ENCODE assay signal across 30 mouse cellular contexts in the genomic region with DNA sequence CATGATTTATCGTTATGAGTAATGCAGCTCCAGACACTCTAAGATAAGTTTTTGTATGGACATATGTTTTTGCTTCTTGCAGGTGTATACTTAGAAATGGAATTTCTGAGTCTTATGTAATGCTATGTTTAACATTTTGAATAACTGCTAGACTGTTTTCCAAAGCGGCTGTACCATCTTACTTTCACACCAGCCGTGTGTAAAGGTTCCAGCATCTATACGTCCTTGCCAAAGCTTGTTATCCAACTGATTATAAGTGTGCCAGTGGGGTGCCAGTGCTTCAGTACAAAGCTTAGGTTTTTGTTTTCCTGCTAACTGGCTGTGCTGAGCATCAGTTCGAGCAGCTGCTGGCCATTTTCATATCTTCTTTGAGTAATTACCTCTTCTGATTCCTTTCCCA. TPM values are rescaled to one million over a fixed set of nuclear protein-coding genes. Genes with fewer than 3 reads are reported as not detected.
DNase-seq lines count a peak whose midpoint lies in the region; ATAC-seq and TF ChIP-seq lines count a peak whose summit lies in the region.
"Had no signal": no experiment of that assay in that cellular context is flagged by ENCODE, and none has a peak within 500 bp of the region (broad histone marks: within the 10 kb centered on the region; RNA-seq: fewer than 3 reads in every experiment).

No protein-coding gene starts in this region.

- no peaks in the 10 kb centered on the region for H3K36me3 ChIP-seq in forebrain, postnatal 0 days (ENCODE audit: insufficient read depth)
- no peaks in the 10 kb centered on the region for H3K36me3 ChIP-seq in forebrain, embryonic 11.5 days (ENCODE audit: control insufficient read depth, insufficient read depth, low read length)
- H3K36me3 ChIP-seq: embryonic facial prominence, embryonic 10.5 days; embryonic facial prominence, embryonic 13.5 days; forebrain, embryonic 15.5 days; G1E; heart, embryonic 10.5 days; heart, embryonic 13.5 days; hindbrain, embryonic 15.5 days had no signal

- H3K27ac ChIP-seq in forebrain, postnatal 0 days (ENCODE audit: low read depth, low read length) = no peak overlapping the region
- H3K27ac ChIP-seq in forebrain, embryonic 11.5 days (ENCODE audit: low read depth, low read length) = no peak overlapping the region
- H3K27ac ChIP-seq: embryonic facial prominence, embryonic 10.5 days; embryonic facial prominence, embryonic 13.5 days; forebrain, embryonic 15.5 days; heart, adult 2 months; heart, embryonic 10.5 days; heart, embryonic 13.5 days; hindbrain, embryonic 15.5 days had no signal

- peak; percentile 19 for DNase-seq in forebrain, postnatal 0 days
- DNase-seq in forebrain, embryonic 11.5 days (ENCODE audit: low spot score) = no peak
- peak; percentile 25 for DNase-seq in layer of hippocampus, adult 9-11 months
- no peak for DNase-seq in layer of hippocampus, postnatal 10 days (ENCODE audit: low spot score in 2 of 2)
- peak; percentile 64 for DNase-seq in brain, adult 2 months (ENCODE audit: low read depth, low spot score)
- peak; percentile 53 for DNase-seq in telencephalon, adult 2 months (ENCODE audit: low read depth, low spot score)
- no peak for DNase-seq in ovary, postnatal 10 days (ENCODE audit: low spot score)
- DNase-seq: adrenal gland, postnatal 10 days; adrenal gland, postnatal 36 days; B cell, adult 2 months; cerebellum, adult 11-12 months; cerebellum, adult 8-10 months; cerebellum, postnatal 10 days; cerebellum, postnatal 36 days; embryo, embryonic 11 days; gastrocnemius, postnatal 10 days; gastrocnemius, postnatal 36 days; heart, adult 2 months; heart, postnatal 14 days; heart, postnatal 4 days had no signal

- no peak overlapping the region for H3K9ac ChIP-seq in forebrain, postnatal 0 days
- H3K9ac ChIP-seq in forebrain, embryonic 11.5 days (ENCODE audit: low read length) = no peak overlapping the region
- H3K9ac ChIP-seq: embryonic facial prominence, embryonic 13.5 days; forebrain, embryonic 15.5 days; heart, embryonic 13.5 days; hindbrain, embryonic 15.5 days had no signal

- TF ChIP-seq CTCF in forebrain, postnatal 0 days (IDR thresholded peaks at IDR 0.05; ENCODE audit: low read depth) = no peak

- no peak overlapping the region for H3K4me3 ChIP-seq in forebrain, postnatal 0 days (ENCODE audit: low read depth, low read length)
- no peak overlapping the region for H3K4me3 ChIP-seq in forebrain, embryonic 11.5 days (ENCODE audit: low read depth, low read length)
- H3K4me3 ChIP-seq: embryonic facial prominence, embryonic 10.5 days; embryonic facial prominence, embryonic 13.5 days; erythroblast, embryonic 14.5 days; forebrain, embryonic 15.5 days; heart, adult 2 months; heart, embryonic 10.5 days; heart, embryonic 13.5 days; hindbrain, embryonic 15.5 days had no signal

- no peaks in the 10 kb centered on the region for H3K4me1 ChIP-seq in forebrain, postnatal 0 days (ENCODE audit: insufficient read depth)
- H3K4me1 ChIP-seq in forebrain, embryonic 11.5 days (replicated peaks; ENCODE audit: control insufficient read depth, insufficient read depth, low read length) = no peaks in the 10 kb centered on the region
- H3K4me1 ChIP-seq: embryonic facial prominence, embryonic 13.5 days; heart, embryonic 10.5 days; heart, embryonic 13.5 days; hindbrain, embryonic 15.5 days had no signal

- no peaks in the 10 kb centered on the region for H3K27me3 ChIP-seq in forebrain, postnatal 0 days (ENCODE audit: insufficient read depth, low read length)
- no peaks in the 10 kb centered on the region for H3K27me3 ChIP-seq in forebrain, embryonic 11.5 days (ENCODE audit: control insufficient read depth, insufficient read depth, low read length)
- H3K27me3 ChIP-seq: CH12.LX; embryonic facial prominence, embryonic 13.5 days; forebrain, embryonic 15.5 days; hindbrain, embryonic 15.5 days; Patski had no signal

- ATAC-seq in forebrain, postnatal 0 days = no peak
- ATAC-seq in forebrain, embryonic 11.5 days (replicated peaks; ENCODE audit: low FRiP score) = no peak
- ATAC-seq: forebrain, embryonic 15.5 days; Patski had no signal

- no peaks in the 10 kb centered on the region for H3K9me3 ChIP-seq in forebrain, postnatal 0 days (ENCODE audit: low read length)
- H3K9me3 ChIP-seq in forebrain, embryonic 11.5 days (ENCODE audit: control insufficient read depth, low read length) = no peaks in the 10 kb centered on the region
- H3K9me3 ChIP-seq: embryonic facial prominence, embryonic 10.5 days; embryonic facial prominence, embryonic 13.5 days; forebrain, embryonic 15.5 days; G1E; heart, embryonic 10.5 days; heart, embryonic 13.5 days; hindbrain, embryonic 15.5 days had no signal

- no peak overlapping the region for H3K4me2 ChIP-seq in forebrain, postnatal 0 days (ENCODE audit: low read depth)
- H3K4me2 ChIP-seq in forebrain, embryonic 11.5 days (ENCODE audit: low read depth, low read length, severe bottlenecking) = no peak overlapping the region
- H3K4me2 ChIP-seq: embryonic facial prominence, embryonic 13.5 days; forebrain, embryonic 15.5 days; heart, embryonic 13.5 days; hindbrain, embryonic 15.5 days had no signal

- 39% methylated on average over 5 of the region's 5 CpGs for WGBS in forebrain, postnatal 0 days
- 76% methylated on average over 5 of the region's 5 CpGs for WGBS in forebrain, embryonic 11.5 days

RNA-seq across cellular contexts. Expression of gene Nmnat3, which starts 22.3 kb away (rescaled TPM):
- 2.7 and 4.0 TPM in 2 replicates for total RNA-seq in forebrain, postnatal 0 days (2014; rRNA removed)
- polyA plus RNA-seq in forebrain, postnatal 0 days (2015; fragmentation: Nextera tagmentation; extraction: Ambion mirVana) = 1.7 and 2.1 TPM in 2 replicates
- 3.4 and 3.7 TPM in 2 replicates for polyA plus RNA-seq in forebrain, embryonic 11.5 days (2014; fragmentation: Nextera tagmentation; extraction: Ambion mirVana)
- 1 to 10 TPM in 1 of 2 experiments, under 1 TPM in 1; 0.98 to 1.1 TPM for total RNA-seq in layer of hippocampus, postnatal 10 days (2021)

Comparison
In these comparisons a context has a peak if more than half of its experiments do, and no peak if none do; other contexts are left out.
1. DNase-seq: peak in forebrain, postnatal 0 days (single experiment), layer of hippocampus, adult 9-11 months (single experiment), brain, adult 2 months (single experiment) and telencephalon, adult 2 months (single experiment); none in forebrain, embryonic 11.5 days (single experiment), layer of hippocampus, postnatal 10 days (0 of 2) and ovary, postnatal 10 days (single experiment).